Mouse (Mus musculus) right cerebral cortex, adult 2 months (tissue): ENCODE data around the gene Olfr1333.
"Not testable (repeated sequence)": the region's sequence is repeated elsewhere in the genome, so short reads cannot be mapped to it uniquely, and the experiment has no call there.

Experiments used
- DNase-seq, 2 experiments: peaks; one replicate each; pipeline ENCODE4 v3.0.0; 2021 to 2022; ENCODE audit warnings: low spot score in 2 of 2

Gene Olfr1333

DNA sequence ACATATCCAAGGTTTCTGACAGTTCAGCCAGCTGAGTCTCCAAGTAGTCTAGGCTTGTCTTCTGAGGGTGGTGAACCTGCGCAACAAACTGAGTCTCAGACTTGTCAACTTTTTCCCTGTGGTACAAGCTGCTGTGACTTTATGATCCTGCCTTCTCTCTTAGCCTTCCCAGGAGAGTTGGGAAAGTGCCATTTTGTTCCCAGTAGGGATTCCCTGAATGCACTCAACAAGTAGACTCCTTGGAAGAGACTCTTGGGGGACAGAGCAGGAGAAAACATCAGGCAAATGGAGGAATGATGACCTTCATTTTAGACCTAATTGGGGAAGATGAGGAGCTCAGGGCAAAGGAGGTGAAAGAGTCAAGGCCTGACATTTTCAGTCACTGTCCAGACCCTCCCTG is at the start of gene Olfr1333:
Gene Olfr1333, minus strand, starts transcription at position 101 of the 400 bp plus-strand sequence.
- DNase-seq = no peak

DNA sequence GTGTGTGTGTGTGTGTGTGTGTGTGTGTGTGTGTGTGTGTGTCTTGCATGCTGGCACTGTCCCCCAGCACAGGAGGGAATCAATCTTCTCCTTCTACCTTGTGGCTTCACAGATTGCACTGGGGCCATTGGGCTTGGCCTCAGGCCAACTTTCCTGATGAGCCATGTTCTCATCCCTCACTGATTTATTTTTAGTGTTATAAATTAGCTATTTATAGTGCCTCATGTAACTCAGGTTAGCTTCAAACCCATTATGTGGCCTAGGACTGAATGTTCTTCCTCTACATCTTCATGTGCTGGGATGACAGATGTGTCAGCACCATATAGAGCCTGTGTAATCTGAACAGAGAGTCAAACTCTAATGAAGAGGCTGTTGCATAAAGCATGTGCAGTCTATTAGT is 31.5 kb upstream of the Olfr1333 start:
- no peak for DNase-seq

DNA sequence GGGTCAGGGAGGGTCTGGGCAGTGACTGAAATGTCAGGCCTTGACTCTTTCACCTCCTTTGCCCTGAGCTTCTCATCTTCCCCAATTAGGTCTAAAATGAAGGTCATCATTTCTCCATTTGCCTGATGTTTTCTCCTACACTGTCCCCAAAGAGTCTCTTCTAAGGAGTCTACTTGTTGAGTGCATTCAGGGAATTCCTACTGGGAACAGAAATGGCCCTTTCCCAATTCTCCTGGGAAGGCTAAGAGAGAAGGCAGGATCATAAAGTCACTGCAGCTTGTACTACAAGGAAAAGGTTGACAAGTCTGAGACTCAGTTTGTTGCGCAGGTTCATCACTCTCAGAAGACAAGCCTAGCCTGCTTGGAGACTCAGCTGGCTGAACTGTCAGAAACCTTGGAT is 28.3 kb upstream of the Olfr1333 start, which contains the start of gene Olfr1331:
Gene Olfr1331, plus strand, starts transcription at position 301 of the 400 bp plus-strand sequence.
- no peak for DNase-seq

DNA sequence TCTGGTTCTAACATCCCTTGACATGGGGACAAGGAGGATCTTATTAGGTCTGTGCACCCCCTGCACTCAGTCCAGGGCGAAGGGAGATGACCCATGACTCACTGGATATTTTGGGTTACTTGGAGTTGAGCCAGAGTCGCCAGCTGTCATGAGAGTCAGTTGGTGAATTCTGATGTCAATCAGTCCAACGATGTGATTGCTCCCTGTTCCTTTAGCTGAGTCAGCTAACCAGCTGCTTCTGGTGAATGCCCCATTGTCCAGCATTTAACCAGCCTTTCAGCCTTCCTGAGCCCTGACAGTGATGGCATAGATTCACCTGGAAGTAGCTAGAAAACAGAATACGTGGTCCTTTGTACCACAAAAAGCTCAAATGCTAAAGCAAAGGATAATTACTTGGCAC is 26.6 kb upstream of the Olfr1333 start:
- peak in 1 of 2 experiments; percentile 7 for DNase-seq

DNA sequence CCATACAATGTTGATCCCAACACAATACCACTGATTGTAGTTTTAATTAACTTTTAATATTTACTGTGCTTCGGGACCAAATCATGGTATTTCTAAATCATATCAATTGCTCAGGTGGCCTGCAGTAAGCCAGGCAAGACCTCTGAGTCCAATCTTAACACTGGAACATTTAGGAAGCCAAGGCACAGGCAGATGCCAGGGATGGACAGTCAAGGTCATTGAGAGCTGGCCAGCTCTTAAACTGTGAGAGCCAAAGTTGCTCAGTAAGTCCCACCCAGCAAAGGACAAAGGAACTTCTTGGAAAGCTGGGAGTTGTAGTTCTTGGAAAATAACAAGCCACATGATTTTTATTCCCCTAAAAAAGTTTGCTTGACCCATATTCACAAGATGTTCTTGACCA is 25.7 kb upstream of the Olfr1333 start:
- DNase-seq = no peak

DNA sequence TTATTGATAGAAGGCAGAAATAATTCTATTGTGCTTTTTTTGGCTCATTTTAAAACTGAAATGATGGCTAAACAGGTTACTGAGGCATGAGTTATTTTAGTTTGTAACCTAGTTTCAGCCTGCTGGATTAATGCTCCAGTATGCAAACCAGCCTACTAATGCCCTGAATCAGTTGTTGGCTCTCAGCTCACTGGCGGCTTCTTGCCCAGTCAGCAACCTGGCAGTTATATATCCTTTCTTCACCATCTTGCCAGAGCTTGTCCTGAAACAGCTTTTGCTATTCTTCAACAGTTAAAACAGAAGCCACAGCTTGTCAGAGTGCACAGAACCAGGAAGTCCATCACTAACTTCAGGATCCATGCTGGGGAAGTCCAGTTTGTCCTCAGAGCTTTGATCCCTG is 17.2 kb downstream of the Olfr1333 start:
- DNase-seq = no peak

DNA sequence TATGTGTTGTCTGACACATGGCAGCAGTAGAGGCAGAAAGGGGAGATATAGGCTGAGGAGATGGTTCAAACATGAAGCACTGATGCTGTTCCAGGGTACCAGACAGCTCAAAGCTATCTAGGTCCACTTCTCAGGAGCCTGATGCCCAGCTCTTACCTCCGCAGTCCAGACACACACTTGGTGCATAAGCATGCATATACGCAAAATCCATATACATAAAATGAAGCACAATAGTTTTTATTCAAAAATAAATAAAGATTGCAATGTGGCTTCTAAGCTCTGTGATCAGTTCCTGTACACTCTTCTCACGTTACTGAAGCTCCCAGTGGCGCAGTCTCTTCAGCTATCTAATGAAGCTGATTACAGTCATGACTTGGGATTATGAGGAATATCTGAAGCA is 26.2 kb downstream of the Olfr1333 start, which contains the start of gene Olfr1335:
Gene Olfr1335, minus strand, starts transcription at position 101 of the 400 bp plus-strand sequence.
- DNase-seq = no peak

DNA sequence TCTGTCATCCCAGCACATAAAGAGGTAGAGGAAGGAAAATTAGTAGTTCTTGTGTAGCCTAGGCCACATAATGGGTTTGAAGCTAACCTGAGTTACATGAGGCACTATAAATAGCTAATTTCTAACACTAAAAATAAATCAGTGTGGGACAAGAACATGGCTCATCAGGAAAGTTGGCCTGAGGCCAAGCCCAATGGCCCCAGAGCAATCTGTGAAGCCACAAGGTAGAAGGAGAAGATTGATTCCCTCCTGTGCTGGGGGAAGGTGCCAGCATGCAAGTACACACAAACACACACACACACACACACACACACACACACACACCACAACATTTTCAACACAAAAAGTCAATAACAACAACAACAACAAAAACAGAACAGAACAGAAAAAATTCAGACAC is 43.3 kb downstream of the Olfr1333 start:
- not testable (repeated sequence) for DNase-seq

DNA sequence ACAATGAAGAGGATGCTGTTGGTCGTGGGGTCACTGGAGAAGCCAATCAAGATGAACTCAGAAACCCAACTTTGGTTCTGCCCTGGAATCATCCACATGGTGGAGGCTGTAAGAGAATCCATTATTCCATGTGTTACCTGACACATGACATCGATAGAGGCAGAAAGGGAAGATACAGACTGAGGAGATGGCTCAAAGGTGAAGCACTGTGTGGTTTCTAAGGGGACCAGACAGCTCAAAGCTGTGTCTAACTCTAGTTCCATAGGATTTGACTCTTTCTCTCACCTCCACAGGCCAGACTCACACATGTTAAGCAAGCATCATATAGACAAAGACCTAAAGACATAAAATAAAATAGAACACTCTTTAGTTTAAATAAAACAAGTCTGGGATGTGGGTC is 53.6 kb downstream of the Olfr1333 start, which contains the start of gene Olfr1337:
Gene Olfr1337, minus strand, starts transcription at position 101 of the 400 bp plus-strand sequence.
- DNase-seq = no peak
